Mouse (Mus musculus) gastrocnemius, postnatal 14 days (tissue): ENCODE data around the gene Gpc3. TPM values are rescaled to one million over a fixed set of nuclear protein-coding genes. Genes with fewer than 3 reads are reported as not detected.

ENCODE experiments used
- DNase-seq: peaks from one replicate; pipeline ENCODE4 v3.0.0; 2021; ENCODE audit warnings: mixed read lengths
- intact Hi-C: fragments of 180-260 bp; cut with DNase I; formaldehyde crosslinking; loops from one replicate; pipeline ENCODE4 v1.15.1; 2025; ENCODE audit warnings: low total_unique reads
- long read RNA-seq, 2 experiments: library from polyadenylated mRNA; stranded (forward); transcript quantifications; one replicate each; pipeline ENCODE4 v2.0.0; 2021
- total RNA-seq, 2 experiments: library from RNA; stranded (reverse); gene quantifications; 2 replicates each; pipeline ENCODE4 v1.2.3; 2021

Gpc3 gene
- total RNA-seq = 10 to 100 TPM; 35.7 to 50.9 TPM
- long read RNA-seq, experiment 1, transcript Gpc3-201 (8 exons, 2,216 nt) = major isoform, 15 of 15 reads
- long read RNA-seq, experiment 1, partial matches to known transcripts = 0 of 15 reads
- long read RNA-seq, experiment 1, other reads (novel, unspliced or antisense) = 0 of 15 reads
- long read RNA-seq, experiment 2, transcript Gpc3-201 (8 exons, 2,216 nt) = major isoform, 13 of 15 reads
- long read RNA-seq, experiment 2, partial matches to known transcripts = 0 of 15 reads
- long read RNA-seq, experiment 2, other reads (novel, unspliced or antisense) = 2 of 15 reads

- peak; percentile 71 for DNase-seq
Observed at GRCm38 (mm10) chrX:52613328-52614030, at the start of gene Gpc3. Gene Gpc3, minus strand, starts transcription at chrX:52613950.

GRCm38 (mm10) chrX:52651975-52652374 lies 38.2 kb upstream of the Gpc3 start:
- peak; percentile 14 for DNase-seq
- intact Hi-C loops = loop anchor here (5.0 kb wide), 2 partner anchors 40 to 200 kb away; partner anchors contain the start of gene Gpc3

More at GRCm38 (mm10) chrX:52613328-52614030, at the start of gene Gpc3:
- intact Hi-C loops = loop anchor here (5.0 kb wide), 1 partner anchor 39 kb away; no protein-coding TSS in a partner anchor

GRCm38 (mm10) chrX:52651472-52651948 lies 37.8 kb upstream of the Gpc3 start:
- no peak for DNase-seq
- intact Hi-C loops = loop anchor here (5.0 kb wide), 2 partner anchors 39 to 199 kb away; partner anchors contain the start of gene Gpc3

- no peak for DNase-seq
- intact Hi-C loops = no loop called here
Observed at GRCm38 (mm10) chrX:52648910-52649785, 35.4 kb upstream of the Gpc3 start.

GRCm38 (mm10) chrX:52644393-52644792 lies 30.6 kb upstream of the Gpc3 start:
- DNase-seq = no peak
- intact Hi-C loops = no loop called here

GRCm38 (mm10) chrX:52643350-52643749 lies 29.6 kb upstream of the Gpc3 start:
- no peak for DNase-seq
- intact Hi-C loops = no loop called here

GRCm38 (mm10) chrX:52642126-52642525 lies 28.4 kb upstream of the Gpc3 start:
- no peak for DNase-seq
- intact Hi-C loops = no loop called here

- no peak for DNase-seq
- intact Hi-C loops = no loop called here
Observed at GRCm38 (mm10) chrX:52637419-52637818, 23.7 kb upstream of the Gpc3 start.

- DNase-seq = no peak
- intact Hi-C loops = no loop called here
Observed at GRCm38 (mm10) chrX:52633976-52634375, 20.2 kb upstream of the Gpc3 start.

- intact Hi-C loops = no loop called here
Observed at GRCm38 (mm10) chrX:52632688-52633324, 19.1 kb upstream of the Gpc3 start.

GRCm38 (mm10) chrX:52626963-52627716 lies 13.4 kb upstream of the Gpc3 start:
- intact Hi-C loops = no loop called here
- no peak for DNase-seq

More at GRCm38 (mm10) chrX:52632688-52633324, 19.1 kb upstream of the Gpc3 start:
- DNase-seq = no peak

GRCm38 (mm10) chrX:52617813-52618212 lies 4.1 kb upstream of the Gpc3 start:
- intact Hi-C loops = no loop called here
- DNase-seq = no peak

GRCm38 (mm10) chrX:52616152-52616551 lies 2.4 kb upstream of the Gpc3 start:
- intact Hi-C loops = no loop called here
- no peak for DNase-seq

- DNase-seq = peak; percentile 44
- intact Hi-C loops = loop anchor here (5.0 kb wide), 1 partner anchor 38 kb away; no protein-coding TSS in a partner anchor
Observed at GRCm38 (mm10) chrX:52614031-52614381, 256 bp upstream of the Gpc3 start.

- intact Hi-C loops = loop anchor here (5.0 kb wide), 1 partner anchor 39 kb away; no protein-coding TSS in a partner anchor
- no peak for DNase-seq
Observed at GRCm38 (mm10) chrX:52612806-52613205, 944 bp downstream of the Gpc3 start.

GRCm38 (mm10) chrX:52611987-52612670 lies 1.6 kb downstream of the Gpc3 start:
- peak; percentile 31 for DNase-seq

GRCm38 (mm10) chrX:52611541-52611940 lies 2.2 kb downstream of the Gpc3 start:
- DNase-seq = peak; percentile 30
- intact Hi-C loops = loop anchor here (5.0 kb wide), 1 partner anchor 41 kb away; no protein-coding TSS in a partner anchor

More at GRCm38 (mm10) chrX:52611987-52612670, 1.6 kb downstream of the Gpc3 start:
- intact Hi-C loops = loop anchor here (5.0 kb wide), 1 partner anchor 40 kb away; no protein-coding TSS in a partner anchor

GRCm38 (mm10) chrX:52603143-52603542 lies 10.6 kb downstream of the Gpc3 start:
- no peak for DNase-seq
- intact Hi-C loops = no loop called here
